Mouse (Mus musculus): Measurements from ENCODE around the gene Tecta. TPM values are rescaled to one million over a fixed set of nuclear protein-coding genes. Genes with fewer than 3 reads are reported as not detected.

The Tecta gene
- total RNA-seq, 1 experiment: 0.09 TPM

DNA sequence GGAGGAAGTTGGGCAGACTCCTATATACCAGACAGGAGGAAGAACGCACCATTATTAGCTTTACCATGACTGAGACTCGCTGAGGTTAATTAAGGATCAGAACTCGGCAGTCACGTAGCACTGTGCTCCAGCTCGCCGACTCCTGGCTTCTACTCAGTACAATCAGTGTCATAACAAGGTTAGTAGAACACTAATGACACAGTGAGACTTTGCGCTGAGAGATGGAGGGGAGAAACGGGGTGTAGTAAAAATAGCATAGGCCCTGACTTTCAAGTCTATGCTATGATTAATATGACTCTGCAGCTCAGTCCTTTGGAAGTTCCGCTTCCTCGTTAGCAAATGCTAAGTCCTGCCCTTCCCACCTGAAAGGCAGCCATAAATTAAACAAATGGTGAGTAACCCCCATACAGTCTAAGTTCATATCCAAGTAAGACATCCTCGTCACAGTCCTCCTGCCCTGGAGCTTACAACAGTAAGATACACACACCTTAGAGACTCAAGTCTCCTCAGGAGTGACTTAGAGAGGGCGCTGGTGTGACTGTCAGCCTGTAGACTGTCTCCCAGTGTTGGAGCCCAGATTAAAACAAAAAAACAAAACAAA, 17.7 kb upstream of the Tecta start:
- no peak for TF ChIP-seq ZC3H11A (IDR thresholded peaks at IDR 0.05; ENCODE audit: borderline replicate concordance, low read depth, low read length)
- no peak for TF ChIP-seq ZNF384 (IDR thresholded peaks at IDR 0.05; ENCODE audit: low read depth, low read length)
- no peak for TF ChIP-seq CHD2 (IDR thresholded peaks at IDR 0.05; ENCODE audit: low read depth, low read length)
- TF ChIP-seq MAFK (IDR thresholded peaks at IDR 0.05; ENCODE audit: insufficient read depth, low read depth, low read length): no peak
- Histone ChIP-seq H3K36me3 (ENCODE audit: control insufficient read depth, insufficient read depth, low read length, poor library complexity, severe bottlenecking) (peaks cover 12% of the 10 kb centered on the region; the same call in 1 of the 2 replicates), H3K9me3 (ENCODE audit: control insufficient read depth, insufficient read depth, low read depth, low read length) (no peaks in the 10 kb centered on the region), H3K9ac (ENCODE audit: insufficient read depth, low read depth, low read length, poor library complexity, severe bottlenecking) (no peak overlapping the region), H3K4me3 (ENCODE audit: insufficient read depth in 1 of 2, low read depth in 1 of 2, low read length in 2 of 2, poor library complexity in 1 of 2, severe bottlenecking in 1 of 2) (no peak overlapping the region), H3K4me1 (ENCODE audit: control insufficient read depth in 2 of 2, insufficient read depth in 2 of 2, low read length in 2 of 2, poor library complexity in 1 of 2) (peaks cover 0 to 6% of the 10 kb centered on the region in 2 experiments; a peak in 1 of 4 replicates), H3K27ac (ENCODE audit: insufficient read depth, low read depth, low read length, poor library complexity, severe bottlenecking) (no peak overlapping the region)
- no peak for DNase-seq (ENCODE audit: low read depth, low spot score)
- in situ Hi-C loops (cut with MboI; ENCODE audit: low sequenced_read_pairs in 2 of 2, unreplicated experiment in 2 of 2): no loop called here

DNA sequence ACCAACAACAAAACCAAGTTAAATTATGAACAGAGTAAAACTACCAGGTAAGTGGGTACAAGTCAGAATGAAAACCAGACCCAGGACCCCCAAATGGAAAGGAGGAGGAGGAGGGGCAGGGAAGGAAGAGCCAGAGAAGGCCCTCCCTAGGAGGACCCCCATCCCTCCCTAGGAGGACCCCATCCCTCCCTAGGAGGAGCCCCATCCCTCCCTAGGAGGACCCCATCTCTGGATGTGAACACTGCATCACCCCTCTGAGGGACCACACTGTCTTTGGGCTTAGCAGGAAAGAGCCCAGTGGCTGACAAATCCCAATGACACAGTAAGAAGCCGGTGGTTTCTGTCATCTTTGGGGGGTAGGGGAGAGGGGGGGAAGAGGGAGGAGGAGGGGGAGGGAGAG, 15.5 kb upstream of the Tecta start:
- no peak overlapping the region for H3K9ac ChIP-seq (ENCODE audit: insufficient read depth, low read depth, low read length, poor library complexity, severe bottlenecking)
- no peak overlapping the region for H3K4me3 ChIP-seq (ENCODE audit: insufficient read depth in 1 of 2, low read depth in 1 of 2, low read length in 2 of 2, poor library complexity in 1 of 2, severe bottlenecking in 1 of 2)
- H3K9me3 ChIP-seq (ENCODE audit: control insufficient read depth, insufficient read depth, low read depth, low read length): no peaks in the 10 kb centered on the region
- no peak for TF ChIP-seq CHD2 (IDR thresholded peaks at IDR 0.05; ENCODE audit: low read depth, low read length)
- no peak for TF ChIP-seq ZNF384 (IDR thresholded peaks at IDR 0.05; ENCODE audit: low read depth, low read length)
- no peak for TF ChIP-seq MAFK (IDR thresholded peaks at IDR 0.05; ENCODE audit: insufficient read depth, low read depth, low read length)
- no peak for TF ChIP-seq HCFC1 (IDR thresholded peaks at IDR 0.05; ENCODE audit: borderline replicate concordance, insufficient read depth, low read length)
- TF ChIP-seq ZC3H11A (IDR thresholded peaks at IDR 0.05; ENCODE audit: borderline replicate concordance, low read depth, low read length): no peak
- peaks cover 0 to 6% of the 10 kb centered on the region in 2 experiments; a peak in 1 of 4 replicates for H3K4me1 ChIP-seq (ENCODE audit: control insufficient read depth in 2 of 2, insufficient read depth in 2 of 2, low read length in 2 of 2, poor library complexity in 1 of 2)
- in situ Hi-C loops (cut with MboI; ENCODE audit: low sequenced_read_pairs in 2 of 2, unreplicated experiment in 2 of 2): no loop called here
- H3K27ac ChIP-seq (ENCODE audit: insufficient read depth, low read depth, low read length, poor library complexity, severe bottlenecking): no peak overlapping the region
- H3K36me3 ChIP-seq (ENCODE audit: control insufficient read depth, insufficient read depth, low read length, poor library complexity, severe bottlenecking): peaks cover 6% of the 10 kb centered on the region; the same call in 1 of the 2 replicates
- DNase-seq (ENCODE audit: low read depth, low spot score): no peak

DNA sequence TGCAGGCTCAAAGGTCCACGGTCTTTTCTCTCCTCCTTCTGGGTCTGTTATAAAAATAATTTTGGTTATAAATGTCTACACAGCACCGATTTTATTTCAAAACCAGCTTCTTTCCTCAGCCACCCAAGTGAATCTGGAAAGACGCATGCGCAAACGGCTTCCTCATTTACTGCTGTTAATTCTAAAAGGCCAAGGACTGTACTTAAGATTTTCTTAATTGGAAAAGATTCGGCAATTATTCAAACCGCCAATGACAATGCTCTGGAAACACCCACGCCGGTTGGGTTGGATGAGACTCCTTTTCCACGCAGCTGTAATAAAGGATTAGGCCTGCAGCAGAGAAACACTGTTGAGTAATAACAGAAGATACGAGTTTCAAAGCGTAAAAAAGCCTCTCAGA, 13.6 kb upstream of the Tecta start:
- Histone ChIP-seq H3K27ac (ENCODE audit: insufficient read depth, low read depth, low read length, poor library complexity, severe bottlenecking) (no peak overlapping the region), H3K4me3 (ENCODE audit: insufficient read depth in 1 of 2, low read depth in 1 of 2, low read length in 2 of 2, poor library complexity in 1 of 2, severe bottlenecking in 1 of 2) (no peak overlapping the region)

DNA sequence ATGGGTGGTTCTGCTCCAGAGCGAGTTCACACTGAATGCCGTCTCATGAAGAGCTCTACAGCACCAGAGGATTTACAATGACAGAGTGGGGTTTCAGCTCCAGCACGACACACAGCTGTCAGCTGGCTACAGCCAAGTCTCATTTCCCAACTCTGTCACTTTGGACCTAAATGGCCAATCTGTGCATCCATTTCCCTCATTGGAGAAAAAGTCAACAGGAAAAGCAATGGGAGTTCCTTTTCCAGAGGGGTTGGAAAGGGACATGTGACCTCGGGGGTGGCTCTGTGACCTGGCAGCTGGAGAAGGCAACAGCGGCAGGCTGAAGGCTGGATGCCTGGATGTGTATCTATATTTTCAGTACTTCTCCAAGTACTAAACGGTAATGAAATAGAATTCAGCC, 11.6 kb upstream of the Tecta start:
- DNase-seq (ENCODE audit: low read depth, low spot score): no peak
- H3K4me3 ChIP-seq (ENCODE audit: insufficient read depth in 1 of 2, low read depth in 1 of 2, low read length in 2 of 2, poor library complexity in 1 of 2, severe bottlenecking in 1 of 2): no peak overlapping the region
- no peaks in the 10 kb centered on the region for H3K9me3 ChIP-seq (ENCODE audit: control insufficient read depth, insufficient read depth, low read depth, low read length)
- TF ChIP-seq MAFK (IDR thresholded peaks at IDR 0.05; ENCODE audit: insufficient read depth, low read depth, low read length): no peak
- no peak for TF ChIP-seq CHD2 (IDR thresholded peaks at IDR 0.05; ENCODE audit: low read depth, low read length)
- TF ChIP-seq HCFC1 (IDR thresholded peaks at IDR 0.05; ENCODE audit: borderline replicate concordance, insufficient read depth, low read length): no peak
- no peak for TF ChIP-seq ZNF384 (IDR thresholded peaks at IDR 0.05; ENCODE audit: low read depth, low read length)
- no peak for TF ChIP-seq ZC3H11A (IDR thresholded peaks at IDR 0.05; ENCODE audit: borderline replicate concordance, low read depth, low read length)
- peaks cover 0 to 5% of the 10 kb centered on the region in 2 experiments; a peak in 1 of 4 replicates for H3K4me1 ChIP-seq (ENCODE audit: control insufficient read depth in 2 of 2, insufficient read depth in 2 of 2, low read length in 2 of 2, poor library complexity in 1 of 2)
- peaks cover 6% of the 10 kb centered on the region; the same call in 1 of the 2 replicates for H3K36me3 ChIP-seq (ENCODE audit: control insufficient read depth, insufficient read depth, low read length, poor library complexity, severe bottlenecking)
- no peak overlapping the region for H3K9ac ChIP-seq (ENCODE audit: insufficient read depth, low read depth, low read length, poor library complexity, severe bottlenecking)
- H3K27ac ChIP-seq (ENCODE audit: insufficient read depth, low read depth, low read length, poor library complexity, severe bottlenecking): no peak overlapping the region
- in situ Hi-C loops (cut with MboI; ENCODE audit: low sequenced_read_pairs in 2 of 2, unreplicated experiment in 2 of 2): no loop called here

More for the DNA sequence above, 13.6 kb upstream of the Tecta start:
- in situ Hi-C loops (cut with MboI; ENCODE audit: low sequenced_read_pairs in 2 of 2, unreplicated experiment in 2 of 2): no loop called here
- no peaks in the 10 kb centered on the region for H3K9me3 ChIP-seq (ENCODE audit: control insufficient read depth, insufficient read depth, low read depth, low read length)
- no peak for DNase-seq (ENCODE audit: low read depth, low spot score)
- no peak overlapping the region for H3K9ac ChIP-seq (ENCODE audit: insufficient read depth, low read depth, low read length, poor library complexity, severe bottlenecking)
- peaks cover 0 to 6% of the 10 kb centered on the region in 2 experiments; a peak in 1 of 4 replicates for H3K4me1 ChIP-seq (ENCODE audit: control insufficient read depth in 2 of 2, insufficient read depth in 2 of 2, low read length in 2 of 2, poor library complexity in 1 of 2)
- peaks cover 6% of the 10 kb centered on the region; the same call in 1 of the 2 replicates for H3K36me3 ChIP-seq (ENCODE audit: control insufficient read depth, insufficient read depth, low read length, poor library complexity, severe bottlenecking)
- TF ChIP-seq HCFC1 (IDR thresholded peaks at IDR 0.05; ENCODE audit: borderline replicate concordance, insufficient read depth, low read length): no peak

DNA sequence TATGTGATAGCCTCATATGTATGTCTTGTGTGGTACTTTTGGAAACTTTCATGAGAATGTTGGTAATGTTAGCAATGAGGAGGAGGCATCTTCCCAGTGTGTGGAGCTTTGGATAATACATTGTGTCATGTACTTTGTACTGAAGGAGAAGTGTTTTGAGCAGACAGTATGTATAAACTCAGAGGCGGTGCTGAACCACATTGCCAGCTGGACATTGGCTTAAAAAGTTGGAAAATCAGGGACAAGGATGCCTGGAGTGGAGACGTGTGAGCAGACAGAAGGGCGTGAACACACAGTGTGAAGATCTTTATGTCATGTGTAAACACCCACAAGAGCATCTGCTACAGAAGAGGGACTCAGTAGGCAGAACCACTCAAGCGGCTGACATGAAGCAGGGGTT, 6.0 kb upstream of the Tecta start:
- H3K9ac ChIP-seq (ENCODE audit: insufficient read depth, low read depth, low read length, poor library complexity, severe bottlenecking): no peak overlapping the region

More for the DNA sequence above, 6.0 kb upstream of the Tecta start:
- H3K4me3 ChIP-seq (ENCODE audit: insufficient read depth in 1 of 2, low read depth in 1 of 2, low read length in 2 of 2, poor library complexity in 1 of 2, severe bottlenecking in 1 of 2): no peak overlapping the region
- no peak overlapping the region for H3K27ac ChIP-seq (ENCODE audit: insufficient read depth, low read depth, low read length, poor library complexity, severe bottlenecking)
- no peaks in the 10 kb centered on the region for H3K9me3 ChIP-seq (ENCODE audit: control insufficient read depth, insufficient read depth, low read depth, low read length)
- DNase-seq (ENCODE audit: low read depth, low spot score): no peak
- in situ Hi-C loops (cut with MboI; ENCODE audit: low sequenced_read_pairs in 2 of 2, unreplicated experiment in 2 of 2): no loop called here
- H3K4me1 ChIP-seq (ENCODE audit: control insufficient read depth in 2 of 2, insufficient read depth in 2 of 2, low read length in 2 of 2, poor library complexity in 1 of 2): no peaks in the 10 kb centered on the region
- no peaks in the 10 kb centered on the region for H3K36me3 ChIP-seq (ENCODE audit: control insufficient read depth, insufficient read depth, low read length, poor library complexity, severe bottlenecking)
- TF ChIP-seq ZC3H11A (IDR thresholded peaks at IDR 0.05; ENCODE audit: borderline replicate concordance, low read depth, low read length) (no peak), MAFK (IDR thresholded peaks at IDR 0.05; ENCODE audit: insufficient read depth, low read depth, low read length) (no peak), CHD2 (IDR thresholded peaks at IDR 0.05; ENCODE audit: low read depth, low read length) (no peak)
